Mouse (Mus musculus) E14TG2a.4 (cell line): ENCODE results near the gene Jph3.

Experiments
- CTCF ChIP-seq: conservative IDR thresholded peaks from 2 replicates; pipeline ENCODE4 v1.5.1; 2014; ENCODE audit warnings: low read length
- NANOG ChIP-seq: IDR thresholded peaks from 2 replicates; pipeline ENCODE4 v1.6.1; 2014; ENCODE audit warnings: borderline replicate concordance, low read length, mixed read lengths
- POU5F1 ChIP-seq: IDR thresholded peaks from 2 replicates; pipeline ENCODE4 v1.6.1; 2014; ENCODE audit warnings: low read length, borderline replicate concordance

DNA sequence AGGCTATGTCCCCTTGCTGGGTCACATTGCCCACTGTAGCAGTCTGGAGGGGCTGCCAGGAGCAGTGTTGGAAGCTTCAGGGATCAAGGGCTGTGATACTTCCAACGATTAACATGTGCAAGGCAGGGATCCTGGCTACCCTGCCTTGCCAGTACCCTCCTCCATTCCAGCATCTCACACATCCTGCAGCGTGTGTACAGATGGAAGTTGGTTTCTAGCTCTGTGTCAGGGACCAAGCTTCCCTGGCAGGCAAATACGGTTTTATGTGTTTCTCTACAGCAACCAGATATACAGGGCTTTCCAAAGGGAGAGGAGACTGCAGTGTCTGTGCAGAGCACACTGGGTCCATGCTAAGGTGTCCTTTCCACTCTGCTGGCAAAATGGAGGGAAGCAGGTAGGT lies 24.2 kb upstream of the Jph3 start:
- no peak for TF ChIP-seq CTCF
- TF ChIP-seq POU5F1: no peak
- no peak for TF ChIP-seq NANOG
